Mouse (Mus musculus) hindbrain, embryonic 15.5 days (tissue): ENCODE data around the gene Sardh. TPM values are rescaled to one million over a fixed set of nuclear protein-coding genes. Genes with fewer than 3 reads are reported as not detected.

Source experiments
- ATAC-seq: fragments of 200-750 bp; cut with Nextera tagmentation; 2 replicates; pipeline ENCODE4 v1.8.0; 2017; ENCODE audit warnings: low read depth, moderate number of reproducible peaks, moderate TSS enrichment; ENCODE audit not compliant: low FRiP score
- H3K27ac ChIP-seq: fragments of 300-500 bp; sonication (generic); replicated peaks from 2 replicates; pipeline ENCODE4 v1.5.1; 2015; ENCODE audit warnings: mild to moderate bottlenecking, inconsistent platforms
- H3K27me3 ChIP-seq: fragments of 300-500 bp; sonication (generic); 2 replicates; pipeline ENCODE4 v1.6.1; 2015; ENCODE audit warnings: control low read depth, inconsistent platforms
- H3K36me3 ChIP-seq: fragments of 300-500 bp; sonication (generic); 2 replicates; pipeline ENCODE4 v1.6.1; 2015; ENCODE audit warnings: control low read depth, inconsistent platforms
- H3K4me1 ChIP-seq: fragments of 300-500 bp; sonication (generic); replicated peaks from 2 replicates; pipeline ENCODE4 v1.6.1; 2015; ENCODE audit warnings: control low read depth, inconsistent platforms
- H3K4me2 ChIP-seq: fragments of 300-500 bp; sonication (generic); 2 replicates; pipeline ENCODE4 v1.6.1; 2015; ENCODE audit warnings: moderate library complexity, mild to moderate bottlenecking, inconsistent platforms
- H3K4me3 ChIP-seq: fragments of 300-500 bp; sonication (generic); 2 replicates; pipeline ENCODE4 v1.5.1; 2015; ENCODE audit warnings: mild to moderate bottlenecking, inconsistent platforms
- H3K9ac ChIP-seq: fragments of 300-500 bp; sonication (generic); 2 replicates; pipeline ENCODE4 v1.6.1; 2015; ENCODE audit warnings: inconsistent platforms
- H3K9me3 ChIP-seq: fragments of 300-500 bp; sonication (generic); 2 replicates; pipeline ENCODE4 v1.6.1; 2016; ENCODE audit warnings: control low read depth, inconsistent platforms
- WGBS: fragments of 180-500 bp; shearing (Covaris S2); methylation state at CpG from one replicate; pipeline ENCODE4 v1.1.7; 2015; 5-methylcytosine and 5-hydroxymethylcytosine counted together
- polyA plus RNA-seq: library from polyadenylated mRNA; unstranded; fragments of >200 nt; fragmentation: Nextera tagmentation; extraction: Ambion mirVana; gene quantifications from 2 replicates; pipeline ENCODE4 v1.2.1, GENCODE M21; 2015

Gene Sardh
- polyA plus RNA-seq, result 7.5 and 8.6 TPM in 2 replicates

GRCm38 (mm10) chr2:27248211-27248610 lies at the start of gene Sardh:
TSS of gene Sardh (minus strand) at chr2:27248337.
- Histone ChIP-seq H3K4me2 (peak within 1 kb of the TSS; percentile 32; the same call in 1 of the 2 replicates), H3K4me3 (no peak within 1 kb of the TSS), H3K4me1 (0 out of 2 replicates have a peak, but pooled peaks cover 6% of the 10 kb centered on the region), H3K27me3 (no peaks in the 10 kb centered on the region), H3K9me3 (no peaks in the 10 kb centered on the region), H3K27ac (0 out of 2 replicates have a peak within 1 kb of the TSS, but pooled peaks have one; percentile 50), H3K9ac (no peak within 1 kb of the TSS), H3K36me3 (no peaks in the 10 kb centered on the region)
- WGBS, result 94% methylated on average over 2 of the region's 2 CpGs
- no peak for ATAC-seq

GRCm38 (mm10) chr2:27296656-27297406 lies 48.7 kb upstream of the Sardh start:
- Histone ChIP-seq H3K9me3 (no peaks in the 10 kb centered on the region), H3K4me3 (no peak overlapping the region), H3K9ac (no peak overlapping the region), H3K27ac (0 out of 2 replicates have a peak overlapping the region, but pooled peaks have one; percentile 37), H3K36me3 (peaks cover 1% of the 10 kb centered on the region; the same call in 1 of the 2 replicates), H3K27me3 (no peaks in the 10 kb centered on the region), H3K4me1 (peaks cover 14% of the 10 kb centered on the region), H3K4me2 (no peak overlapping the region)
- no peak for ATAC-seq
- WGBS, result 74% methylated on average over 9 of the region's 9 CpGs

GRCm38 (mm10) chr2:27294777-27295176 lies 46.6 kb upstream of the Sardh start:
- ATAC-seq, result no peak
- Histone ChIP-seq H3K4me3 (no peak overlapping the region), H3K9me3 (no peaks in the 10 kb centered on the region), H3K9ac (no peak overlapping the region), H3K36me3 (peaks cover 9% of the 10 kb centered on the region), H3K4me2 (no peak overlapping the region), H3K4me1 (no peaks in the 10 kb centered on the region), H3K27me3 (no peaks in the 10 kb centered on the region), H3K27ac (no peak overlapping the region)
- WGBS, result 97% methylated on average over 3 of the region's 3 CpGs

GRCm38 (mm10) chr2:27289019-27289418 lies 40.9 kb upstream of the Sardh start:
- no peaks in the 10 kb centered on the region for H3K9me3 ChIP-seq

GRCm38 (mm10) chr2:27286971-27287710 lies 39.0 kb upstream of the Sardh start:
- H3K4me1 ChIP-seq, result peaks cover 9% of the 10 kb centered on the region
- 85% methylated on average over 7 of the region's 7 CpGs for WGBS
- H3K27me3 ChIP-seq, result no peaks in the 10 kb centered on the region
- H3K9ac ChIP-seq, result no peak overlapping the region
- no peak overlapping the region for H3K4me2 ChIP-seq
- peaks cover 13% of the 10 kb centered on the region for H3K36me3 ChIP-seq
- H3K4me3 ChIP-seq, result no peak overlapping the region
- H3K9me3 ChIP-seq, result no peaks in the 10 kb centered on the region
- H3K27ac ChIP-seq, result no peak overlapping the region
- no peak for ATAC-seq

More at GRCm38 (mm10) chr2:27289019-27289418, 40.9 kb upstream of the Sardh start:
- WGBS, result 11% methylated on average over 3 of the region's 3 CpGs
- no peak overlapping the region for H3K9ac ChIP-seq
- peaks cover 9% of the 10 kb centered on the region for H3K36me3 ChIP-seq
- H3K4me1 ChIP-seq, result peaks cover 9% of the 10 kb centered on the region
- peak; percentile 53 for ATAC-seq
- no peak overlapping the region for H3K4me2 ChIP-seq
- H3K4me3 ChIP-seq, result no peak overlapping the region
- H3K27ac ChIP-seq, result peak overlapping the region; percentile 58
- no peaks in the 10 kb centered on the region for H3K27me3 ChIP-seq

- WGBS, result 86% methylated on average over 7 of the region's 7 CpGs
- Histone ChIP-seq H3K4me2 (no peak overlapping the region), H3K36me3 (peaks cover 7% of the 10 kb centered on the region; the same call in 1 of the 2 replicates), H3K27ac (no peak overlapping the region), H3K9ac (no peak overlapping the region), H3K4me3 (no peak overlapping the region), H3K9me3 (no peaks in the 10 kb centered on the region), H3K27me3 (no peaks in the 10 kb centered on the region), H3K4me1 (peaks cover 7% of the 10 kb centered on the region)
- no peak for ATAC-seq
These were observed 36.3 kb upstream of the Sardh start for GRCm38 (mm10) chr2:27284441-27284840.

- no peaks in the 10 kb centered on the region for H3K27me3 ChIP-seq
- H3K4me2 ChIP-seq, result no peak overlapping the region
- H3K9me3 ChIP-seq, result no peaks in the 10 kb centered on the region
- H3K4me1 ChIP-seq, result no peaks in the 10 kb centered on the region
- H3K36me3 ChIP-seq, result peaks cover 21% of the 10 kb centered on the region
- no peak overlapping the region for H3K9ac ChIP-seq
- H3K4me3 ChIP-seq, result no peak overlapping the region
- no peak for ATAC-seq
- no peak overlapping the region for H3K27ac ChIP-seq
- WGBS, result 91% methylated on average over 9 of the region's 9 CpGs
These were observed 33.6 kb upstream of the Sardh start for GRCm38 (mm10) chr2:27281771-27282170.

GRCm38 (mm10) chr2:27280920-27281611 lies 32.9 kb upstream of the Sardh start:
- Histone ChIP-seq H3K27me3 (no peaks in the 10 kb centered on the region), H3K9ac (no peak overlapping the region), H3K9me3 (no peaks in the 10 kb centered on the region), H3K27ac (no peak overlapping the region), H3K4me3 (no peak overlapping the region), H3K4me2 (no peak overlapping the region), H3K4me1 (no peaks in the 10 kb centered on the region), H3K36me3 (peaks cover 27% of the 10 kb centered on the region)
- no peak for ATAC-seq
- WGBS, result 68% methylated on average over 13 of the region's 13 CpGs

GRCm38 (mm10) chr2:27278859-27279258 lies 30.7 kb upstream of the Sardh start:
- H3K4me1 ChIP-seq, result no peaks in the 10 kb centered on the region
- no peak overlapping the region for H3K4me2 ChIP-seq
- no peak overlapping the region for H3K9ac ChIP-seq
- H3K9me3 ChIP-seq, result no peaks in the 10 kb centered on the region
- no peak overlapping the region for H3K27ac ChIP-seq
- ATAC-seq, result no peak
- no peak overlapping the region for H3K4me3 ChIP-seq
- H3K36me3 ChIP-seq, result peaks cover 42% of the 10 kb centered on the region
- no peaks in the 10 kb centered on the region for H3K27me3 ChIP-seq
- WGBS, result 93% methylated on average over 7 of the region's 7 CpGs

GRCm38 (mm10) chr2:27268325-27268724 lies 20.2 kb upstream of the Sardh start:
- 78% methylated on average over 2 of the region's 2 CpGs for WGBS
- no peaks in the 10 kb centered on the region for H3K9me3 ChIP-seq
- ATAC-seq, result no peak
- peaks cover 46% of the 10 kb centered on the region for H3K36me3 ChIP-seq
- no peak overlapping the region for H3K27ac ChIP-seq
- H3K9ac ChIP-seq, result no peak overlapping the region
- no peak overlapping the region for H3K4me3 ChIP-seq
- no peaks in the 10 kb centered on the region for H3K27me3 ChIP-seq
- no peak overlapping the region for H3K4me2 ChIP-seq
- no peaks in the 10 kb centered on the region for H3K4me1 ChIP-seq

GRCm38 (mm10) chr2:27265819-27266218 lies 17.7 kb upstream of the Sardh start:
- no peak for ATAC-seq
- WGBS, result 92% methylated on average over 3 of the region's 3 CpGs
- H3K4me1 ChIP-seq, result no peaks in the 10 kb centered on the region
- no peak overlapping the region for H3K27ac ChIP-seq
- no peaks in the 10 kb centered on the region for H3K27me3 ChIP-seq
- no peak overlapping the region for H3K9ac ChIP-seq
- H3K4me2 ChIP-seq, result no peak overlapping the region
- no peak overlapping the region for H3K4me3 ChIP-seq
- H3K36me3 ChIP-seq, result peaks cover 49% of the 10 kb centered on the region
- H3K9me3 ChIP-seq, result no peaks in the 10 kb centered on the region

GRCm38 (mm10) chr2:27262984-27263383 lies 14.8 kb upstream of the Sardh start:
- Histone ChIP-seq H3K4me2 (no peak overlapping the region), H3K9me3 (no peaks in the 10 kb centered on the region), H3K4me3 (no peak overlapping the region), H3K27me3 (no peaks in the 10 kb centered on the region), H3K27ac (no peak overlapping the region), H3K36me3 (peaks cover 40% of the 10 kb centered on the region), H3K9ac (no peak overlapping the region), H3K4me1 (no peaks in the 10 kb centered on the region)
- ATAC-seq, result no peak
- 90% methylated on average over 4 of the region's 4 CpGs for WGBS
